Mouse (Mus musculus) G1E (cell line): ENCODE results near the gene Iqgap1.

Experiments used
- CTCF ChIP-seq: IDR thresholded peaks from 2 replicates; pipeline ENCODE4 v1.5.1; 2012; ENCODE audit warnings: low read depth, low read length, inconsistent platforms, mixed read lengths
- GATA1 ChIP-seq: IDR thresholded peaks from 2 replicates; pipeline ENCODE4 v1.6.1; 2012; ENCODE audit warnings: borderline replicate concordance, low read length, inconsistent platforms, mixed read lengths

DNA sequence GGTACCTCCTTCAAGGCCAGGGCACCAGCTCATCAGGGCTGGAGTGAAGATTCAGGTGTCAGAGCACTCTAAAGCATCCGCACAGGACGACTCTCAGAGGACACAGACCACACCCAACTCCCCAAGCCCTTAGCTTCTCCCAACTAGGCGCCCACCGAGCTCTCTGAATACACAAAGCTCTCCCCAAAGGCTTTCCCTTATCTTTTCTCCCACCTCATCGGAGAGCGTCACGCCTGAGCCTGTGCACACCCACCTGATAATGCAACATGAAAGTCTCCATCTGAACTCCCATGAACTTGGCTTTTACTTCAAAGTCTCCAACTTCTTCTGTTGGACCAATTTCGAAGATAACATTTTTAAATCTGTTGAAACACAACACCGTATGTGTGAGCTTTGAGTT, 109.0 kb downstream of the Iqgap1 start:
- TF ChIP-seq CTCF, result no peak
- TF ChIP-seq GATA1, result no peak
